Mouse (Mus musculus): ENCODE measurements around the gene Lamc2. TPM values are rescaled to one million over a fixed set of nuclear protein-coding genes. Genes with fewer than 3 reads are reported as not detected.

Gene Lamc2
- total RNA-seq, 2 experiments from 2014 or later, result 1.9 to 2.7 TPM

DNA sequence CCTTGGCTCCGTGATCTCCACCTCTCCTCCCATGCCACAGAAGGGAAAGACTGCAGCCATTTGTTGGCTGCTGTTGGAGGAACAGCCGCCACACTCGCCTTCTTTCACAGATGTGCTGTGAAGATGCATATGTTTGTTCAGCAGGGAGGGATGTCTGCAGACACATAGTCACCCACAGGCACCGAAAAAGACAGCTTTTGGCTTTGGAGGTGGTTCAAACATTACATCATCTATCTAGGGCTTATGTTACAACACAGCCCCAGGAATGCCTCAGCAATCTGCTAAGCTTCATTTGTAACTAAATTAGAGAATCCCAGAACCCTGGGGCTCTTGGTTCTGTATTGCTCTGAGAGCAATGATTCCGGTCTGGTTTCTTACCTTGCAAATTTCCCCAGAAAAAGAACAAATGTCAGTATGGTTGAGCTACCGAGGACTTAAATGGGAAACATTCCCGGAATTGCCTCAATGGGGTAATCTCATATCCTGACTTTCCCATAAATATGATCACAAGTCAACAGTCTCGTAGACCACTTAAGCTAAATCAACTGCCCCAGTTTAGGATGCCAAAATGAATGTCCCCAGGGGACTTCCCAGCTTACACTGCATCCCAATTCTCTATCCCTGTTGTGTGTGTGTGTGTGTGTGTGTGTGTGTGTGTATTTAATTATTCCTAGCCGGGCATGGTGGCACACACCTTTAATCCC lies 5.5 kb downstream of the Lamc2 start:
- no peak for DNase-seq (ENCODE audit: low spot score in 2 of 2)

DNA sequence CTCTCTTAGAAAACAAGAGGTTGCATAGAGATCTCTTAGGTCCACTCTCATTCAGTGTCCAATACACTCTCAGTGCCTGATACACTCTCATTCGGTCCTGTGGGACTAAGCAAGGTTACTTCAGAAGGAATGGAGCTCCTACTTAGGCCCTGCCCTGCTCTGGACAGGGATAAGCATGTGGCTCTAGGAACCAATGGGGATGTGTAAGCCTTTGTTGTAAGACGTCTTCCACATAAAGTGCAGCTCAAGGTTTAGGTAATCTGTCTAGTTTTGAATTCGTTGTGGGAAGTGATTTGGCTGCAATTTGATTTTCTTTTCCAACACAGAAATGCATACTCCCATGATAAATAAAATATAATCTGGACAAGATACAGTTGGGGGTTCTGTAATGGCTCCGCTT lies 6.1 kb downstream of the Lamc2 start:
- DNase-seq (ENCODE audit: low spot score in 2 of 2), result no peak

DNA sequence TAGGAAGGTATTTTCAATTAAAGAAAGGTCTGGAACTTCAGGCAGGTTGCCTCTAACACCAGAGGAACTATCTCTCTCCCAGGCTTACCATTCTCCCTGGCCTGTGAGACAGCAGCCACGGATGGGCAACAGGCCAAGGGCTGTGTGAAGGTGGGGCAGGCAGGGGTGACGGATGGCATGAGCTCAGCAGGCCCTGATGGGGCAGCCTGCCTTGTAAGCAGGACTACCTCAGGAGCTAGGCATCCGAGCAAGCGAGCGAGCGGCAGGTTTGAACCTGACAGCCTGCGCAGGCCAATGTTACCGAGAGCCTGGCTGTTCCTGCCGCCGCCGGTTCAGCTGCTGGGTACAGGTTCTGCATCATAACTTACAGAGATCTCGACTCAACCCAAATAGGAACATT lies 11.4 kb downstream of the Lamc2 start:
- DNase-seq (ENCODE audit: low spot score in 2 of 2), result peak; percentile 38 to 44

DNA sequence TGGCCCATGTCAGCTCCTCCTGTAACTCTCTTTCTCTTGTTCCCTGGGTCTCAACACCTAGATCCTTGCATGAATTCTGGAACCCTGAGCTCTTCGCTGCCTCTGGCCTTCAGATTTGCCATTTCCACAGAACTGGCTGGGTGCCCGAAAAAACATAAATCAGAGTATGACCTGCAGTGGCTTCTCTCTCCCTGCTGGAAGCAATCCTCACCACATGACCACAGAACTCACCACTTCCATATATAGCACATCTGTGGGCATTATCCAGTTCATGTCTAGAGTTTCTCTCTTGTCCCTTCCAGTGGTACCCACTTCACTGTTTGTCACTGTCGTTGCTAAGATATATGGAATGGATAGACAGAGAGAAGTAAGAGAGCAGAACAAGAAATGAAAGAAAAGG lies 13.0 kb downstream of the Lamc2 start:
- no peak for DNase-seq (ENCODE audit: low spot score in 2 of 2)

DNA sequence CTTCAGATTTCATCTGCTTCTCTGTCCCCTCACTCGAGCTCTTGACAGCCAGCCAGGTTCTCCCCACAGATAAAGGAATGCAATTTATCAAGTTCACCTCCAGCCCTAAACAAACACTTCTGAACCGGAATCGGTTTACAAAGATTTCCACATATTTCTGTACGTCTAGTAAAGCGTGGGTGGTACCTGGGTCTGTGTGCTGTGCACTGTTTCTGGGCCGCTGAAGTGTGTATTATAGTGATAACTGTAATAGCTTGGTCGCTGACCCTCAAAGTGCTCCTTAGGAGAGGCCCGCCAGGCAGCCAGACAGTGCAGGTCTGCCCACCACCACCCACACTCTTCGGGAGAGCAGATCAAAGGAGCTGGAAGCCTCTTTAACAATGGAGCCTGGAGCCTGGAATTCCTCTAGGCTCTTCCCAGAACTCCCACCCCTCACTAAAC lies 13.9 kb downstream of the Lamc2 start:
- no peak for DNase-seq (ENCODE audit: low spot score in 2 of 2)

DNA sequence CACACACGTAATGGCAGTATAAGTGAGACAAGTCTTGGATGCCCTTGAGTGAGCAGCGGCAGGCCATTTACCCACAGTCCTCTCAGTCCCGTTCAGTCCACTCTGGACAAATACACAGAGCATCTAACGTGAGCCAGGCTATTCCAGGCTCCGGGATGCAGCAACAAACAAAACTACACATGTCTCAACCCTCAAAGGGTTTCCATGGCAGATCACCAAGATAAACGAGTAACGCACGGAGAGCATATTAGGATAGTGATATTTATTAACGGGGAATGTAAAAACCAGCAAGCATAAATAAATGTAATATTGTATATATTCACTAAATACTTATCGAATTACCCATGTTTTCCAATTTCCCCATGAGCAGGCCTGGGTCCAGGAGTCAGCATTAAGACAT lies 15.2 kb downstream of the Lamc2 start:
- no peak for DNase-seq (ENCODE audit: low spot score in 2 of 2)

DNA sequence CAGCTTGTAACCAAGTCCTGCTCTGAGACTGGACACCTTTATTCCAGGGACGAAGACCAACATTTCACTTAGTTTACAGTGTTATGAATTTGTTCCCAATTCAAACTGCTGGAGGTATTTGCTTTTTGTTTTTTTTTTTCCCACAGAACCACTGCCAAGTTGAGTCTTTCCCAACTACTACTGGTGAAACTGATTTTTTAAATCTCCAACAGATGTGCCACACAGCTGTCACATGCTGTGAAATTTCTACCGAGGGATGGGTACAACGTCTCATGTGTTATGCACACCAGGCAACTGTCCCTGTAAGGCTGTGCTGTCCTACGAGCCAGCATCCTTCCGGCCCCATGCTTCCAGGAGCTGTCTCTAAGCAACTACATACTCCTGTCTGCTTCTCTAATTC lies 18.0 kb downstream of the Lamc2 start:
- no peak for DNase-seq (ENCODE audit: low spot score in 2 of 2)

DNA sequence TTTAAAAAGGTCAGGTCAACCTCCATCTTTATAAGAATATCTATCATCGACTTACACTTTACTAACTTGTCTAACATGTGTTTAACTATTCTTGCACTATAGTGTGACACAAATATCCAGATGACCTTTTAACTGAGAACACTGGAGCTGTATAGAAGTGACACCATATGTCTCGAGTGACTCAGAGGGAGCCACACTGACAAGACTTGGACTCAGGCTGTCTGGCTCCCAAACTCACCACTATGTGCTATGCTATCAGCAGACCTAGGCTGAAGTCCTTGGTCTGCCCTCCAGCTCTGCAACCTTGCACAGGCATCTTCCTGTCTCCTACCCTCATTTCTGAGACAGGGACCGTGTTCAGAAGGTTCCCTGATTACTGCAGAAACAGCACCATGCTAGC lies 22.4 kb downstream of the Lamc2 start:
- DNase-seq (ENCODE audit: low spot score in 2 of 2), result no peak

DNA sequence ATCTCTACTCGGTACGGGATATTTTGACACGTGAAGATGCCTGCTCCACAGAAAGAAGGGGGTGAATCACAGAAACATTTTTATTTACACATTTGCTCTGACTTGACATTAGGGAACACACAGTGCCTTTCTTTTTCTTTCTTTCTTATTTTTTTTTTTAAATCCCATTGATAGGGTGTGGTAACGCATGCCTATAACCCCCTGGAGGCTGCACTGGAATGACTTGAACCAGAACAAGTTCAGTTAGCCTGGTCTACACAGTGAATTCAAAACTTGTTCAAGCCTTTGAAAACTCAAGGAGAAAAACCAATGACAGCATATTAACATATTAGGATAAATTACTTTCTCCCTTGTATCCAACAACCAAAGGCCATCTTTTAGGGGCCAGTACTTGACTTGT lies 27.1 kb downstream of the Lamc2 start:
- no peak for DNase-seq (ENCODE audit: low spot score in 2 of 2)

DNA sequence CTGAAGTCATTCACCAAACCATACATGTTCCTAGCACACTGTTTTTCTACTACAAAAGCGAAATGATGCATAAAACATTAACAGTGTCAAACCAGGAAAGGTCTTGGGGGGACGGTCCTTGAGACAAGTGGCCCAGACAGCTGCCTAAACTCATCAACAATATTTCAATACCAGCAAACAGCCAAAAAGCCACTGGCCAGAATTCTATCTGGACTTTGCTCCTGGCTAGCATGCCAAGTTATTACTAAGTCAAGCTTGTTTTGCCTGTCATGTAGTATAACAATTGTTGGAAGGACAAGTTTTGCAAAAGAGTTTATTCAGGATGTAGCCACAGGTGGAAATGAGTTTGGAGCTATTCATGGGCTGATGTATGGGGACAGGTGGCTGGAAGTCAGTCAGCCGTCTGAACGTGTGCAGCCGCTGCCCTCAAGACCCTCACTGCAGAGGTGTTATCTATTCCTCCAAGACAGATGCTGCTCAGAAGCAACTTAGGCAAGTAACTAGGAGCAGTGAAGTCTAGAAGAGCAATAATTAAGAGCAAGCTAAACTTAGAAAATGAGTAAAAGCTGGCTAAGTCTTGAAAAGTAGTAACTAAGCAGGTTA lies 29.1 kb downstream of the Lamc2 start:
- DNase-seq (ENCODE audit: low spot score in 2 of 2), result no peak

DNA sequence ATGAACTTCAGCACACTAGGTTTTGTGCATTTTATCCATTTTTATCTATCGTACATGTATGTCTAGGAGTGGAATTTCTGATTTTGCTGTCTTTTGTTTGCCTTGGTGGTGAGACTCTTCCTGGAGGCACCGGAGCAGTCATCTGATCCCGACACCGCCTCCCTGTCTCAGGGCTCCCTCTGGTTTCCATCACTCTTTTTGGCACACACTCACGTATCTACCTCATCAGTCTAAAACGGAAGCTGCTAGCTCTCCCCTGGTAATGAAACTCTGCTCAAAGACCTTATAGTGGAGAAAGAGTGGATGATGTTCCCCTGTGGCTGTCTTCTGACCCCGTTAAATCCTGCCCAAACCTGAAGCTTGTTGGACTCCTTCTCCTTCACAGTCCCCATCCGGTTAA lies 30.9 kb downstream of the Lamc2 start:
- no peak for DNase-seq (ENCODE audit: low spot score in 2 of 2)

DNA sequence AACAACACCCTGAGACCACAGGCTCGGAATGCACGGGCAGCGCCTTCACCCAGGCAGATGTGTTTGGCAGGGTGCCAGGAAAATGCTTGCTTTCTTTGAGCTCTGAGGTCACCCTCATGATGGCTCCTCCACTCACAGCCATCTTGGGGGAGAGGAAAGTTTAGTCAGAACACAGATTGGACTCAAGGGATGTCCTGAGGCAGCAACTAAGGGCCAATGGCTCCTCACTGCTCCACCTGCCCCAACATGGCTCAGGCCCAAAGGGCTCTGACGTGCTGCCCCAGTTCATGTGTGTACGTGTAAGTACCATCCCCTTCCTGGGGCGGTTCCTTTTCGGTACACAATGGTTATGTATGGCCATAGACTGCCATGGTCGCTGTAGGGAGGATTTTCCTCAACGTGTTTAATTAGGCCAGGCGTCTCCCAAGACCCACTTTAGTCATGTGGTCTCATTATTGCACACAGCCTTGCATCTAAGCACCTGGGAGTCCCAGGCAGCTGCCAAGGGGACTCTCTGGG lies 32.6 kb downstream of the Lamc2 start:
- no peak for DNase-seq (ENCODE audit: low spot score in 2 of 2)

DNA sequence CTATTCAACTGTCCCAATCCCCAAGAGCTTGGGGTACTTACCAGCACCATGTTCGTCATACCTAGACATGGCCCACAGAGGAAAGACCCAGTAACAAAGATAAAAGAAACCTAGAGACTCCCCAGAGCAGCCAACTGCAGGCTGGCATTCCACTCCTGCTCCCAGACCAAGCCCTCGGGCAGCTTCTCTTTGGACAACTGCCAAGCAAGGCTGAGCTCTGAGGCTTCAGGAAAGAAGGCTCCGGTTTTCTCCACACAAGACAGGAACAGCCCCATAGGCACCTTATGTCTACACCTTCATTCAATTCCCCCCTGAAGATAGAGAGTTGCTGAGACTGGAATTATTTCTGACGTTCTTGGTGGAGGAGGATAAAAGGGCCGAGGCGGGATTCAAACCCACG lies 33.7 kb downstream of the Lamc2 start:
- DNase-seq (ENCODE audit: low spot score in 2 of 2), result no peak

DNA sequence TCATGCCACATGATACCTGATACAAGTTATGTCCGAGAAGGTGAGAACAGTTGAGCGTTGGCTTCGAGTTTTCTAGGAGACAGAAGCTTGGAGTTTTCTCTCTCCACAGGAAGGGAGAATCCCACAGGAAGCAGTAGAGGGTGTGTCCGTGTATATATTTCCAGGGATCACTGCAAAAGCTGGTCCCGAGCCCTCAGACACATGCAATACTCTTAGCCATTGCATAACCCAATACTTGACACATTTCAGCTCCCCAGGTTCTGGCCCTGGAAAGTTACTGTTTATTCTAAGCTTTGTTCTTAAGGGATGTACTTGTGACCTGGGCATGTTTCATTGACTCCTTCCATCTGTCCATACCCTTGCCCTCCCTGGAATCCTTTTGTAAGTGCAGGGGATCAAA lies 40.5 kb downstream of the Lamc2 start:
- no peak for DNase-seq (ENCODE audit: low spot score in 2 of 2)

DNA sequence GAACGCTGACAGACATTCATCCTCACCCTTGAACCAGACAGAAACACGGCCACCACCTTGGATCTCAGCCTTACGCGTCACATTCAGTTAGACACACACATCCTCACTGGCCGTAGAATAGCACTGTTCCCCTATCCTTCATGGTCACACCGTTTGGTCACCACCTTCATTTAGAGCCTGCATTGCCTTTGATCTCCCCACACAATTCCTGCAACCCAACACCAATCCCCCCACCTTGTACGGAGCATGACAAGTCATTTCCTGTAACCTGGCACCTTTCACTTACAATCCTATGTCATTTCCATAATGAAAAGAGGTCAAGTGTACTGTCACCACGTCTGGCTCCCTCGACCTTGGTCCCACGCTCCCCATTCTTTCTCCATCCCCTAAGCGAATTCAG lies 42.2 kb downstream of the Lamc2 start:
- DNase-seq (ENCODE audit: low spot score in 2 of 2), result no peak

DNA sequence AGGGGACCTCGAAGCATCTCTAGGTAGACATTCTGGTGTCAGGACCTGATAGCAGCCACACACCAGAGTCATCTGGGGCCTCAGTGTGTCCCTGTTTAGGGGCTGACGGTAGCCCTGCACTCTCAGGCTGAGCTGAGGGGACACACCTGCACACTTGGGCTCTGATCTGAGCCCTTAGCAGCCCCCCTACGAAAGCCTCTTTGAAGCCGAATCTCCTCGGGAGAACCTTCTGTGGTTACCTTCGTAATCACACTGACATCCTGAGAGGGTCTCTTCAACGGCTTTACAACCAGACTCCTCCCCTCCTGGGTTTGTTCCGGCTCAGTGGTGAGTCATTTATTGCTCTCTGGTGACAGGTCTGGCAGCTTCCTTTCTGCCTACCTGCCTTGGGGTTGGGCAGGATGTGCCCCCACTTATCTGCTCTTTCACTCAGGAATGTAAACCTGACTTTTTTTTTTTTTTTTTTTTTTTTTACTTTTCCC lies 45.5 kb downstream of the Lamc2 start:
- DNase-seq (ENCODE audit: low spot score in 2 of 2), result no peak

DNA sequence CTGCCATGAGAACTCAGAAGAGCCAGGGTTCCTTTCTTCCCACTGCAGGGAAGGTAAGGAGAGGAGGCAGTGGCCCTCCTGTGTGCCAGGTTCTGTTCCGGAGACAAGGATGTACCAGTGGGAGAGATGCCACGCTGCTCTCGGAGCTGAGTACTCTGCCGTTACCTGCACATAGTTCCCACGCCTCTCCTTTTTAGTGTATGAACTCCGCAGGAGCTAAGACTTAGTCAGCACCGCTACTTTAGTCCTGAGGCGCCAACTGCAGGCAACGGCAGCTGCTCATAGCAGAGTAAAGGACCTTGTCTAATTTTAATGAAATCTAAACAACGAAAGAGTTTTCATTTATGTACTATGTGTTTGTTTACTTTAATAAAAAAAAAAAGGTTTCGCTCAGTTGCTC lies 46.0 kb downstream of the Lamc2 start:
- DNase-seq (ENCODE audit: low spot score in 2 of 2), result no peak

DNA sequence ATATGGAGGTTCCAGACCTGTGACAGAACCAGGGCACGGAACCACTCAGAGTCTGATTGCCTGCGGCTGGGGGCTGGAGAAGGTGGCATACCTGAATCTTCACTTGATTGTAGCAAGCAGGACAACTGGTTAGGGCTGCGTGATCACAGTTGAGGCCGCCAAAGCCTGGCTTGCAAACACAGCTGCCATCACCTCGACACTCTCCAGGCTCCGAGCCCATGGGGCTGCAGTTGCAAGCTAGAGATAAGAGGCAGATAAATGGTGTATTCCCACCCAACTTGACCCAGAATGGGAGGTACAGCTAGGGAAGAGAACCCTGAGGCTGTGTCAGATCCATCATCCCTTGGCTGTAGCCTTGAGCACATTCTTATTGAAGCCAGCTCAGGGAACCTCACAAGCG lies 46.6 kb downstream of the Lamc2 start:
- no peak for DNase-seq (ENCODE audit: low spot score in 2 of 2)

DNA sequence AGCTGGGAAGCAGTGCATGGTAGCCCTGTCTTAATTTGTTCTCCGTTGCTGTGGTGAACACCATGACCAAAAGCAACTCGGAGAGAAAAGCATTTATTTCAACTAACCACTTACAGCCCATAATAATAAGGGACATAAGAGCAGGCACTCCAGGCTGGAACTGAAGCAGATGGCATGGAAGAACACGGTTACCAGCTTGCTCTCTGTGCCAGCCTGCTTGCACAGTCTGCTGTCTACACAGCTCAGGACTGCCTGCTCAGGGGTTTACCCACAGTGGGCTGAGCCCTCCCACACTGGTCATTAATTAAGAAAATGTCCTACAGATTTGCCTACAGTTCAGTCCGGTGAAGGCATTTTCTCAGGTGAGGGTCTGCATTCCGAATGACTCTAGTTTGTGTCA lies 47.8 kb downstream of the Lamc2 start:
- DNase-seq (ENCODE audit: low spot score in 2 of 2), result peak; percentile 22 to 26

DNA sequence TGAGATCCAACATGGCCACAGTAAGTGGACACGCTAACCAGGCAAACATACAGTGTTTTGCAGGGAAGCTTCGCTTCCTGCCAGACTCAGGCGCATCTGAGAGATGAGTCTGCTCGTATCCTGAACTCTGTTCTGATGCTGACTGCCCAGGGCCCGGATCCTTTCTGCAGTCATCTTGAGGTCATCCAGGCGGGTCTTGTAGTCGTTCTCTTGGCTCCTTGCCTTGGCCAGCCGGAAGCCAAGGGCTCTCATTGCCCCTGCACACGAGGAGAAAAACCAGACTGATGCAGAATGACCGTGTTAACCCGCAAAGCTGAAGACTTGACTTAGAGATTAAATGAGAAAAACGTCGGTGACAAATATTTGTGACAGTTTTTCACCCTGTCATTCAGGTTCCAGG lies 49.6 kb downstream of the Lamc2 start:
- no peak for DNase-seq (ENCODE audit: low spot score in 2 of 2)

DNA sequence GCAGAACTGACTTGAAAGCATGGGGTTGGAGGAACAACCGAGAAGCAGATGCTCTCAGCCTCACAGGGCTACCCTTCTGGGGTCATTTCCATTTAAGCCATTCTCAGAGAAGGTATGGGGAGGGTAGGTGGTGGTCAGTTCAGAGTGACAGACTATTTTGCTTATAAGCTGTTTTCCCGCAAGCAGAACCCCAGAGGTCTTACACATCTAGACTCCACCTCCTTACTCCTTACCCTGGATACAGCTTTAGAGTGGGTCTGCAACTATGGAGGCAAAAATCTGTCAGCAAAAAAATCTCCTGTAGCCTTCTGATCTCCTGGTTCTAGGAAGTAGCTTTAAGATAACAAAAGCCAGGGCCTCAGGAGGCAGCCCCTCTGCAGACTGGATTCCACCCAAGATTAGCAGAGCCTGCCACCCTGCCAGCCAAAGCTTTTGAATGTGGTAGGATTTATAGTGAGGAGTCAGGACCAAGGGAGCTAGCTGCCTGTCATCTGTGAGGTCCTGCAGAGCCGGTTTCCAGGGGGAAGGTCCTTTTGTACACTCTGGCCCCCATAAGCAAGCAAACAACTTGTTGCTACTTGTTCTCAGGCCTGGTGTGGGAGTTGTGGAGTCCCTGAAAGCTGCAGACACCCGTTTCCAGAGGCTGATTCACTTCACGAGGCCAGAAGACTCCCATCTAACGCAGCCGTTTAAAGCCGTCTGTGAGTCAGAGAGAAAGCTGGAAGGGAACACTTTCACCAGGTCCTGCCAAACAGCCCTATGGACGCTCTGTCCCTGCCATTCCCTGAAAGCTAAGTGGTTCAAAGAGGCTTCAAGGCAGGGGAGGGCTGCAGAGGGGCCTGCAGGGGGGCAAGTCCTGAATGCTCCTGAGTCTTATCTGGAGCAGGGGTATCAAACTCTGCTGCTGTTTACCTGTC lies 52.1 kb downstream of the Lamc2 start:
- DNase-seq (ENCODE audit: low spot score in 2 of 2), result peak; percentile 9 to 20

All from layer of hippocampus, postnatal 10 days (tissue).